Mouse (Mus musculus) thymus, adult 2 months (tissue): Measurements from ENCODE around the gene Sp100.

Source experiments
- CTCF ChIP-seq: fragments of 200-500 bp; IDR thresholded peaks from 2 replicates; pipeline ENCODE4 v1.5.1; 2012; ENCODE audit warnings: mild to moderate bottlenecking, control low read depth, low read length, moderate library complexity, borderline replicate concordance; ENCODE audit not compliant: control insufficient read depth, poor library complexity, insufficient read depth; ENCODE audit errors: extremely low read depth
- POLR2A ChIP-seq: fragments of 200-500 bp; IDR thresholded peaks from 2 replicates; pipeline ENCODE4 v1.6.1; 2012; ENCODE audit warnings: mild to moderate bottlenecking, low read length, control low read depth, moderate library complexity; ENCODE audit not compliant: control insufficient read depth, poor library complexity, insufficient read depth; ENCODE audit errors: extremely low read depth

DNA sequence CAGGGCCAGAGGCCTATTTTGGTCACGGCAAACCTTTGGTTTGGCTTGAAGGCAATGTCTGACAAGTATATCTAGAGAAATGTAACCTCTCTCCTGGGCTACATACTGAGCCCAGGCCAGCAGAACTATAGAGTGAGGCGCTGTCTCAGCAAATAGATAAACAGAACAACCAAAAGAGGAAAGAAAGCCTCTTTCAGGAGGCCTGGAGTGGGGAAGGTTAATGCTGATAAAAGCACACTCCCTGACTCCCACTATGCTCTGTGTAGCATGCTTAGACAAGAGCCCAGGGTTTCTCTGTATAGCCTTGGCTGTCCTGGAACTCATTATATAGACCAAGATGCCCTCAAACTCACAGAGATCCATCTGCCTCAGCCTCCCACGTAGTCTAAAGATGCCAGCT lies 43.5 kb downstream of the Sp100 start:
- TF ChIP-seq CTCF (no peak), POLR2A (no peak)
